Mouse (Mus musculus) forelimb bud, embryonic 11.5 days (tissue): ENCODE data around the gene Olfr1097.

ENCODE experiments used
- DNase-seq: peaks from one replicate; pipeline ENCODE4 v3.0.0-alpha.2; 2012; ENCODE audit warnings: low read depth, low spot score

Gene Olfr1097

DNA sequence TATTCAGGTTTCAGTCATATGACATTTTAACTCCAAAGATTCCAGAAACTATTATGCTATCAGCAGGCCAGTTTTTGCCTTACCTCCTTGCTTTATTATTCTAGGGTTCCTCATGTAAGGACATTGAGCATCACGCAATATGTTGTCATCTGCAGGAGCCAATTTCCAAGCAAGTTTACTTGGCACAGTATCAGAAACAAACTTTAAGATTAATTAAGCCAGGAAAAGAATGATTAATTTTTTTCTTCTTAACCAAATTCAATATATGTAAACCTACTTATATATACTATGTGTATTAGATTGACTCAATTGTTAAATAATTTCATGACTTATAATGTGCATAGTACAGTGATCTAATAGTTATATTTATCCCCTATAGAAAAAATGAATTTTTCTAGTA is at the start of gene Olfr1097:
Olfr1097 (minus strand) TSS at position 101 of the 400 bp plus-strand sequence.
- no peak for DNase-seq

DNA sequence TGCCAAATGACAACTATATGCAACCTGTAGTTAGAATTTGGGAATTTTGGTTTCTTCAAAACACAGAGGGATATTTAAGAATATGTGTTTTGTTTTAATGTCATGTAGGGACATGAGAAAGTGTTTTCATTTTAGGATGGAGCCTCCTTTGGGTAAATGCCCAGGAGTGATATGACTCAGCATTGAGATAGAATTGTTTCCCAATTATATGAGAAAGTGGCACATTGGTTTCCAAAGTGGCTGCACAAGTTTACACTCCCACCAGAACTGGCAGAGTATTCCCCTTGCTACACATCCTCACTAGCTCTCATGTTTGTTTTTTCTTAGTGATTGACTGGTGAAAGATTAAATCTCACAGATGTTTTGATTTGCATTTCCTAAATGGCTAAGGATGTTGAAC is 34.5 kb upstream of the Olfr1097 start:
- DNase-seq, result no peak

DNA sequence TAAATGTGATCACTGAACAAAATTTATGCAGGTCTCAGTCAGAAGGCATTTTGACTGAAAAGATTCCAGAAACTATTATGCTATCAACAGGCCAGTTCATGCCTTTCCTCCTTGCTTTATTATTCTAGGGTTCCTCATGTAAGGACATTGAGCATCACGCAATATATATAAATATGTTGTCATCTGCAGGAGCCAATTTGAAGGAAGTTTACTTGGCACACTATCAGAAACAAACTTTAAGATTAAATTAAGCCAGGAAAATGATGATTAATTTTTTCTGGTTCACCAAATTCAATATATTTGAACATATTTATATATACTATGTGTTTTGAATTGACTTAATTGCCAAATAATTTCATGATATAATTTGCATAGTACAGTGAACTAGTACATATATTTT is 32.4 kb upstream of the Olfr1097 start, which contains the start of gene Olfr1098:
Olfr1098 (minus strand) TSS at position 101 of the 400 bp plus-strand sequence.
- DNase-seq, result no peak

DNA sequence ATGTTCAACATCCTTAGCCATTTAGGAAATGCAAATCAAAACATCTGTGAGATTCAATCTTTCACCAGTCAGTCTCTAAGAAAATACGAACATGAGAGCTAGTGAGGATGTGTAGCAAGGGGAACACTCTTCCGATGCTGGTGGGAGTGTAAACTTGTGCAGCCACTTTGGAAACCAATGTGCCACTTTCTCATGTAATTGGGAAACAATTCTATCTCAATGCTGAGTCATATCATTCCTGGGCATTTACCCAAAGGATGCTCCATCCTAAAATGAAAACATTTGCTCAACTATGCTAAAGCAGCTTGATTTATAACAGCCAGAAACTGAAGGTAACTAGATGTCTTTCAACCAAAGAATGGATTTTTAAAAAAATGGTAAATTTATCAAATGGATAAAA is 13.6 kb upstream of the Olfr1097 start:
- no peak for DNase-seq

DNA sequence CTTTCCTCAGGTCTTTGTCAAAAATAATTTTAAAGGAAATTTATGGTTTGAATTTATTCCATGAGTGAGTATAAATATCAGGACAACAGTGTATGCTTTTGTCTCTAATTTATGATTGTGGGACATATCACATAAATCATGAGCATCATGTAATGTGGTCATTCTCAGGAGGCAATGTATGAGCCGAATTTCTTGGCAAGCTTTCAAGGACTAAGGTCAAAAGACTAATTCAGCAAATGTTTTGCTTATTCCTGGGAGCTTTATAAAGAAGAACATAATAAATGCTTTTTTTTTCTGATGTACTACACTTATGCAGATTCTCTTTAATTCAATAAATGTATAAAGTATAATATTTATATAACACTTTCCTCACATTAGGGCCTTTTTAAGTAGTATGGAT is 17.3 kb downstream of the Olfr1097 start, which contains the start of gene Gm13723:
Gm13723 (minus strand) TSS at position 101 of the 400 bp plus-strand sequence.
- DNase-seq, result no peak

DNA sequence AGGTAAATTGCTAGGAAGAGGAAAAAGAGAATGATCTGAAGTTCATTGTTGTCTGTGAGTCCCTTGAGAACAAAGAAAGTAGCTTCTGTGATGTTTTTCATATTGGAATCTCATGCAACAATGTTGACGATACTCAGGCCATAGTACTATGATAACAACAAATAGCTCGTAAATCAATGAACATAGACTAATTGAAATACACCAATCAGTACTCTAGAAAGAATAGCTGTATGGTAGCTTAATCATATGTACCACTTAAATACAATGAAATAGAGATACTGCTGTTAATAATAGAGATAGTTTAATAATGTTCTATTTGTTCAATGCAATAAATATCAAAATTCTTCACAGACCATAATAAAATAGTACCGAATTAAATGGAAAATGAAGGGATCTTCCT is 40.4 kb downstream of the Olfr1097 start, which contains the start of gene Olfr1095:
Olfr1095 (minus strand) TSS at position 101 of the 400 bp plus-strand sequence.
- no peak for DNase-seq
